Mouse (Mus musculus): ENCODE measurements around the gene Inhbe. TPM values are rescaled to one million over a fixed set of nuclear protein-coding genes. Genes with fewer than 3 reads are reported as not detected.

Inhbe gene
- total RNA-seq, 1 experiment: 0.22 TPM

GRCm38 (mm10) chr10:127324495-127324894 lies 29.7 kb downstream of the Inhbe start:
- Histone ChIP-seq H3K27ac (ENCODE audit: insufficient read depth, low read depth, low read length, poor library complexity, severe bottlenecking) (no peak overlapping the region), H3K4me3 (ENCODE audit: insufficient read depth in 1 of 2, low read depth in 1 of 2, low read length in 2 of 2, poor library complexity in 1 of 2, severe bottlenecking in 1 of 2) (no peak overlapping the region), H3K9ac (ENCODE audit: insufficient read depth, low read depth, low read length, poor library complexity, severe bottlenecking) (no peak overlapping the region), H3K4me1 (ENCODE audit: control insufficient read depth in 2 of 2, insufficient read depth in 2 of 2, low read length in 2 of 2, poor library complexity in 1 of 2) (peaks cover 6 to 24% of the 10 kb centered on the region in 2 experiments; a peak in 3 of 4 replicates), H3K9me3 (ENCODE audit: control insufficient read depth, insufficient read depth, low read depth, low read length) (no peaks in the 10 kb centered on the region), H3K36me3 (ENCODE audit: control insufficient read depth, insufficient read depth, low read length, poor library complexity, severe bottlenecking) (no peaks in the 10 kb centered on the region)
- TF ChIP-seq ZC3H11A (IDR thresholded peaks at IDR 0.05; ENCODE audit: borderline replicate concordance, low read depth, low read length) (peak; percentile 16; the same call in 1 of the 2 replicates), MAFK (IDR thresholded peaks at IDR 0.05; ENCODE audit: insufficient read depth, low read depth, low read length) (no peak)
- no peak for DNase-seq (ENCODE audit: low read depth, low spot score)
- in situ Hi-C loops (cut with MboI; ENCODE audit: low sequenced_read_pairs in 2 of 2, unreplicated experiment in 2 of 2): no loop called here

GRCm38 (mm10) chr10:127323131-127323855 lies 30.9 kb downstream of the Inhbe start:
- Histone ChIP-seq H3K9me3 (ENCODE audit: control insufficient read depth, insufficient read depth, low read depth, low read length) (no peaks in the 10 kb centered on the region), H3K4me1 (ENCODE audit: control insufficient read depth in 2 of 2, insufficient read depth in 2 of 2, low read length in 2 of 2, poor library complexity in 1 of 2) (peaks cover 6 to 24% of the 10 kb centered on the region in 2 experiments; a peak in 3 of 4 replicates), H3K36me3 (ENCODE audit: control insufficient read depth, insufficient read depth, low read length, poor library complexity, severe bottlenecking) (no peaks in the 10 kb centered on the region), H3K27ac (ENCODE audit: insufficient read depth, low read depth, low read length, poor library complexity, severe bottlenecking) (no peak overlapping the region), H3K9ac (ENCODE audit: insufficient read depth, low read depth, low read length, poor library complexity, severe bottlenecking) (no peak overlapping the region), H3K4me3 (ENCODE audit: insufficient read depth in 1 of 2, low read depth in 1 of 2, low read length in 2 of 2, poor library complexity in 1 of 2, severe bottlenecking in 1 of 2) (no peak overlapping the region)
- DNase-seq (ENCODE audit: low read depth, low spot score): no peak
- no peak for TF ChIP-seq CHD2 (IDR thresholded peaks at IDR 0.05; ENCODE audit: low read depth, low read length)
- TF ChIP-seq MAFK (IDR thresholded peaks at IDR 0.05; ENCODE audit: insufficient read depth, low read depth, low read length): no peak
- TF ChIP-seq HCFC1 (IDR thresholded peaks at IDR 0.05; ENCODE audit: borderline replicate concordance, insufficient read depth, low read length): no peak
- TF ChIP-seq ZNF384 (IDR thresholded peaks at IDR 0.05; ENCODE audit: low read depth, low read length): no peak
- no peak for TF ChIP-seq ZC3H11A (IDR thresholded peaks at IDR 0.05; ENCODE audit: borderline replicate concordance, low read depth, low read length)
- in situ Hi-C loops (cut with MboI; ENCODE audit: low sequenced_read_pairs in 2 of 2, unreplicated experiment in 2 of 2): no loop called here

GRCm38 (mm10) chr10:127322669-127323068 lies 31.5 kb downstream of the Inhbe start:
- no peak for DNase-seq (ENCODE audit: low read depth, low spot score)
- TF ChIP-seq ZC3H11A (IDR thresholded peaks at IDR 0.05; ENCODE audit: borderline replicate concordance, low read depth, low read length): no peak
- TF ChIP-seq ZNF384 (IDR thresholded peaks at IDR 0.05; ENCODE audit: low read depth, low read length): no peak
- TF ChIP-seq HCFC1 (IDR thresholded peaks at IDR 0.05; ENCODE audit: borderline replicate concordance, insufficient read depth, low read length): no peak
- no peak for TF ChIP-seq MAFK (IDR thresholded peaks at IDR 0.05; ENCODE audit: insufficient read depth, low read depth, low read length)
- TF ChIP-seq CHD2 (IDR thresholded peaks at IDR 0.05; ENCODE audit: low read depth, low read length): no peak
- in situ Hi-C loops (cut with MboI; ENCODE audit: low sequenced_read_pairs in 2 of 2, unreplicated experiment in 2 of 2): no loop called here
- Histone ChIP-seq H3K36me3 (ENCODE audit: control insufficient read depth, insufficient read depth, low read length, poor library complexity, severe bottlenecking) (no peaks in the 10 kb centered on the region), H3K4me3 (ENCODE audit: insufficient read depth in 1 of 2, low read depth in 1 of 2, low read length in 2 of 2, poor library complexity in 1 of 2, severe bottlenecking in 1 of 2) (no peak overlapping the region), H3K4me1 (ENCODE audit: control insufficient read depth in 2 of 2, insufficient read depth in 2 of 2, low read length in 2 of 2, poor library complexity in 1 of 2) (peaks cover 3 to 22% of the 10 kb centered on the region in 2 experiments; a peak in 3 of 4 replicates), H3K9ac (ENCODE audit: insufficient read depth, low read depth, low read length, poor library complexity, severe bottlenecking) (no peak overlapping the region), H3K9me3 (ENCODE audit: control insufficient read depth, insufficient read depth, low read depth, low read length) (no peaks in the 10 kb centered on the region), H3K27ac (ENCODE audit: insufficient read depth, low read depth, low read length, poor library complexity, severe bottlenecking) (no peak overlapping the region)

- no peak for DNase-seq (ENCODE audit: low read depth, low spot score)
- no peak for TF ChIP-seq MAFK (IDR thresholded peaks at IDR 0.05; ENCODE audit: insufficient read depth, low read depth, low read length)
- in situ Hi-C loops (cut with MboI; ENCODE audit: low sequenced_read_pairs in 2 of 2, unreplicated experiment in 2 of 2): no loop called here
- no peak overlapping the region for H3K4me3 ChIP-seq (ENCODE audit: insufficient read depth in 1 of 2, low read depth in 1 of 2, low read length in 2 of 2, poor library complexity in 1 of 2, severe bottlenecking in 1 of 2)
- no peaks in the 10 kb centered on the region for H3K36me3 ChIP-seq (ENCODE audit: control insufficient read depth, insufficient read depth, low read length, poor library complexity, severe bottlenecking)
- no peak overlapping the region for H3K27ac ChIP-seq (ENCODE audit: insufficient read depth, low read depth, low read length, poor library complexity, severe bottlenecking)
- no peaks in the 10 kb centered on the region for H3K9me3 ChIP-seq (ENCODE audit: control insufficient read depth, insufficient read depth, low read depth, low read length)
- peak overlapping the region; percentile 17; the same call in 1 of the 2 replicates for H3K9ac ChIP-seq (ENCODE audit: insufficient read depth, low read depth, low read length, poor library complexity, severe bottlenecking)
- peaks cover 2 to 21% of the 10 kb centered on the region in 2 experiments; a peak in 3 of 4 replicates for H3K4me1 ChIP-seq (ENCODE audit: control insufficient read depth in 2 of 2, insufficient read depth in 2 of 2, low read length in 2 of 2, poor library complexity in 1 of 2)
Observed at GRCm38 (mm10) chr10:127322178-127322577, 32.0 kb downstream of the Inhbe start.

- no peak for TF ChIP-seq MAFK (IDR thresholded peaks at IDR 0.05; ENCODE audit: insufficient read depth, low read depth, low read length)
- no peak for TF ChIP-seq HCFC1 (IDR thresholded peaks at IDR 0.05; ENCODE audit: borderline replicate concordance, insufficient read depth, low read length)
- no peak for TF ChIP-seq CHD2 (IDR thresholded peaks at IDR 0.05; ENCODE audit: low read depth, low read length)
- TF ChIP-seq ZNF384 (IDR thresholded peaks at IDR 0.05; ENCODE audit: low read depth, low read length): no peak
- TF ChIP-seq ZC3H11A (IDR thresholded peaks at IDR 0.05; ENCODE audit: borderline replicate concordance, low read depth, low read length): no peak
- no peaks in the 10 kb centered on the region for H3K9me3 ChIP-seq (ENCODE audit: control insufficient read depth, insufficient read depth, low read depth, low read length)
- DNase-seq (ENCODE audit: low read depth, low spot score): no peak
- H3K36me3 ChIP-seq (ENCODE audit: control insufficient read depth, insufficient read depth, low read length, poor library complexity, severe bottlenecking): no peaks in the 10 kb centered on the region
- in situ Hi-C loops (cut with MboI; ENCODE audit: low sequenced_read_pairs in 2 of 2, unreplicated experiment in 2 of 2): no loop called here
- peaks cover 2 to 21% of the 10 kb centered on the region in 2 experiments; a peak in 3 of 4 replicates for H3K4me1 ChIP-seq (ENCODE audit: control insufficient read depth in 2 of 2, insufficient read depth in 2 of 2, low read length in 2 of 2, poor library complexity in 1 of 2)
- H3K27ac ChIP-seq (ENCODE audit: insufficient read depth, low read depth, low read length, poor library complexity, severe bottlenecking): no peak within 1 kb of the TSS
- peak within 1 kb of the TSS; percentile 17; the same call in 1 of the 2 replicates for H3K9ac ChIP-seq (ENCODE audit: insufficient read depth, low read depth, low read length, poor library complexity, severe bottlenecking)
- no peak within 1 kb of the TSS for H3K4me3 ChIP-seq (ENCODE audit: insufficient read depth in 1 of 2, low read depth in 1 of 2, low read length in 2 of 2, poor library complexity in 1 of 2, severe bottlenecking in 1 of 2)
Observed at GRCm38 (mm10) chr10:127321621-127322020, 32.6 kb downstream of the Inhbe start, which contains the start of gene Arhgap9. Gene Arhgap9, plus strand, starts transcription at chr10:127321964.
